Mouse (Mus musculus): ENCODE measurements around the gene Hist1h3i.
A peak's percentile ranks its signal among the peaks of the same experiment; 100 is the strongest.

Hist1h3i gene

DNA sequence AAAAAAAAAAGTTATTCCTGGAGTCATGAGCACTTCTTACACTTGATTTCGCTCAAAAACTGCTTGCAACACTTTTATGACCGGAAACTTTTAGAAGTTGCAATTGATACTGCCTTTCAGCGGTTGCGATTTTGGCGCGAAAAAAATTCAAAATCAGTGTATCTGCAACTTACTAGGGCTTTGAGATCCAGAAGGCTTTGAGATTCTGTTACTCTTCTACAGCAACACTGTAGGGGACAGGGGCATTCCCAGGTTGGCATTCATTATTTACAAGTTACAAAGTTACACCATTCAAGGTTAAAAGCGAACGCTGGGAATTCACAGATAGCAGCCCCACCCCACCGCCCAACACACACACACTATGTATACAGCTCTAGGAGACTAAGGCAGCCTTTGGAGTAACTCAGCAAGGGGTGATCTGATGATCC lies 578 bp upstream of the Hist1h3i start:
- no peak for DNase-seq (ENCODE audit: extremely low spot score, low read depth, low spot score)

GRCm38 (mm10) chr13:21782361-21783254 lies 562 bp downstream of the Hist1h3i start:
- DNase-seq (ENCODE audit: extremely low spot score, low read depth, low spot score) = peak; percentile 79

- DNase-seq (ENCODE audit: extremely low spot score, low read depth, low spot score) = no peak
Measured at GRCm38 (mm10) chr13:21781639-21782038, 1.5 kb downstream of the Hist1h3i start.

DNA sequence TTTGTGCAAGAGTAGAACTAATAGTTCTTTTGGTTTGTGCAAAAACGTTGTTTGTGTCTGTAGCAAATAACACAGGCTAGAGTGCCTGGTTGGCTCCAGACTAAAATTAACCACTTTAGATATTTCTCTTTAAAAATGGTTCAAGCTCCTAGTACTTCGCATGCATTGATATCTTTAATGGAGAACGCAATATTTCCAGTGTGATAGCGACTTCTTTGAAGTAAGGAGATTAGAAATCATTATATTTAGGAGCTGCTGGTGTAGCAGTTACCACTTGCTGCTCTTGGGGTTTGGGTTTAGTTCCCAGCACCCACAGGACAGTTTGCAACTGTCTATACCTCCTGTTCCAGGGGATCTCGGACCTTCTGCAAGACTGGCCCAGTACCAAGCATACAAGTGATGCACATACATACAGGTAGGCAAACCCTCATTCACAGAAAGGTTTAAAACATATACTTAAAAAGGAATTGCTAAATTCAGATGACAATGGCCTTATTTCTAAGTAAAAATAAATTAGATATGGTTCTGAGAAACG lies 2.1 kb downstream of the Hist1h3i start:
- no peak for DNase-seq (ENCODE audit: extremely low spot score, low read depth, low spot score)

- DNase-seq (ENCODE audit: extremely low spot score, low read depth, low spot score) = peak; percentile 78
Measured at GRCm38 (mm10) chr13:21779767-21780731, 3.1 kb downstream of the Hist1h3i start, which contains the start of gene Hist1h1b. Hist1h1b (minus strand) TSS chr13:21780625.

DNA sequence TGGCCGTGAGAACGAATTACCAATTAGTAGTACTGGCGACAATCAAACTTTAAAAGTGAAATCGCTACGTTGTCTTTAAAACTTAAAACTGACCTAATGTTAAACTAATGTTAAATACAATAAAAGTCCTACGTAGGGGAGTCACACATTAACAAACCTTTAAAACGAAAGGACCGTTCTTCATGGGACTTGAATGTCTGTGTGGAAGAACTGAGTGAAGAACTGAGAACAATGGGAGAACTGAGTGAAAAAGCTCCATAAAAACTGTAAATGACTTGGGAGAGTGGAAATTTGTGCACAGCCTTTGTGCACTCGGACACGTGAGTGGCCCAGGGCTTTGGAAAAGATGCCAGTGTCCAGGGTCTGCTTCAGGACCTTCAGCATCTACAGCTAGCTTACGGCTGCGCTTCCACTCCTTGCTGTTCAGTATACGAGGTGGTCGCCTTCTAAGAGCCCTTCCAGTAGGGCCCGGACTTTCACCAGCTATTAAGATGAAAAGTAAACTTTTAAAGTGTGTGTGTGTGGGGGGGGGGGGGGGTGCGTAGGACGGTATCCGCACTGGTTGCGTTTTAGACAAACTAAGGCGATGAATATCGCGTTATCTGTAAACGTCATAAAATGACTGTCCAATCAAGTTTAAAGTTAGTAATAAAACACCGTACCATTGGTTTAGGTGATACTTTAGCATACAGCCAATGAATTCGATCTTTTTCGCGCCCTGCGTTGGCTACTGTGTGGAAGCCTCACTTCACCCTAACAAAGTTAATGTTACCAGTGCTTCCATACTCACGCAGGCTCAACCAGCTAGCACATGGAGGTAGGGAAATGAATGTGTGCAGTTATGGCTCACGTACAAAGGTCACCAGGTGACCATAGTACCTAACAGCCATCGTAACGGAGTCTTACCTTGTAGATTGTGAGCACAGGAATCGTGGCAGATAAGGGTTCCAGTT lies 4.1 kb downstream of the Hist1h3i start:
- DNase-seq (ENCODE audit: extremely low spot score, low read depth, low spot score) = peak; percentile 92

- DNase-seq (ENCODE audit: extremely low spot score, low read depth, low spot score) = no peak
Measured at GRCm38 (mm10) chr13:21755707-21756106, 27.5 kb downstream of the Hist1h3i start.

DNA sequence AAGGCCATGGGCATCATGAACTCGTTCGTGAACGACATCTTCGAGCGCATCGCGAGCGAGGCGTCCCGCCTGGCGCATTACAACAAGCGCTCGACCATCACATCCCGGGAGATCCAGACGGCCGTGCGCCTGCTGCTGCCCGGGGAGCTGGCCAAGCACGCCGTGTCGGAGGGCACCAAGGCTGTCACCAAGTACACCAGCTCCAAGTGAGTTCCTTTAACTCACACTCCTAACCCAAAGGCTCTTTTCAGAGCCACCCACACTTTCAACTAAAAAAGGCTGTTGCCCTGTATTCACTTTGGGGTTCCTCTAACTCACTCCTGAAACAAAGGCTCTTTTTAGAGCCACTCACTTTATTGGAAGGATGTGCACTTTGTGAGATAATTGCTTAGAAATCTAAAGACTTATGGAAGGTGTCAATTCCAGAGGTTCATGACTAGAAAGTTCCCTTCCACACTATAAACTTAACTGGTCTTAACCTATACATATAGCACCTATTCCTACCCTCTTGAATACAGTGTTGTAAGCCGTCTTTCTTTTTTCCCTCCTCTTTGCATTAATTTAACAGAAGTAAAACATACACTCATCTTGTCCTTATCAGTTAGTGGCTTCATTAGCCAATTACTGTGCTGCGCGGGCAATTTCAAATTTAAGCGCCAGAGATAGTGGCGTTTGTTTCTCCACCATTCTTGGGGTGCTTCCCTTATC lies 28.7 kb downstream of the Hist1h3i start:
- DNase-seq (ENCODE audit: extremely low spot score, low read depth, low spot score) = peak; percentile 62

- DNase-seq (ENCODE audit: extremely low spot score, low read depth, low spot score) = peak; percentile 96
Measured at GRCm38 (mm10) chr13:21753524-21754285, 29.5 kb downstream of the Hist1h3i start, which contains the start of the genes Hist1h2ak and Hist1h2bn. Hist1h2ak (minus strand) TSS chr13:21753827. Hist1h2bn (plus strand) TSS chr13:21754123.

GRCm38 (mm10) chr13:21753051-21753523 lies 30.1 kb downstream of the Hist1h3i start:
- DNase-seq (ENCODE audit: extremely low spot score, low read depth, low spot score) = peak; percentile 58

- DNase-seq (ENCODE audit: extremely low spot score, low read depth, low spot score) = no peak
Measured at GRCm38 (mm10) chr13:21752356-21752755, 30.8 kb downstream of the Hist1h3i start.

DNA sequence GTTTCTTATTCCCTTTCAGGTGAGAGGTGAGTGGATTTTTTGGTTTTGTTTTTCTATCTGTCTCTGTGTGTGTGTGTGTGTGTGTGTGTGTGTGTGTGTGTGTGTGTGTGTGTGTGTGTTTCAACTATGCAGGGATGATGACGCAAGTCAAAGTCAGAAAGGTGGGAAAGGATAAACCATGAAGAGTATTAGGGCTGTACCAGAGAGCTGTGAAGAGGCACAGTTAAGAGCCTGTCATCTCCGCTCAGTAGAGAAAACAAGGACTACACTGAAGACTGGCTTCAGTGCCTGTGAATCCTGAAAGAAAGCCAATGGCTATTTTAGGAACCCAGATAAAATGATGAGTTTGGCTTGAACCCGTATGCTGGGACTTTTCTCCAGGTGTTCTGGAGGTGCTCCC lies 31.3 kb downstream of the Hist1h3i start:
- no peak for DNase-seq (ENCODE audit: extremely low spot score, low read depth, low spot score)

- DNase-seq (ENCODE audit: extremely low spot score, low read depth, low spot score) = no peak
Measured at GRCm38 (mm10) chr13:21751417-21751816, 31.8 kb downstream of the Hist1h3i start.

DNA sequence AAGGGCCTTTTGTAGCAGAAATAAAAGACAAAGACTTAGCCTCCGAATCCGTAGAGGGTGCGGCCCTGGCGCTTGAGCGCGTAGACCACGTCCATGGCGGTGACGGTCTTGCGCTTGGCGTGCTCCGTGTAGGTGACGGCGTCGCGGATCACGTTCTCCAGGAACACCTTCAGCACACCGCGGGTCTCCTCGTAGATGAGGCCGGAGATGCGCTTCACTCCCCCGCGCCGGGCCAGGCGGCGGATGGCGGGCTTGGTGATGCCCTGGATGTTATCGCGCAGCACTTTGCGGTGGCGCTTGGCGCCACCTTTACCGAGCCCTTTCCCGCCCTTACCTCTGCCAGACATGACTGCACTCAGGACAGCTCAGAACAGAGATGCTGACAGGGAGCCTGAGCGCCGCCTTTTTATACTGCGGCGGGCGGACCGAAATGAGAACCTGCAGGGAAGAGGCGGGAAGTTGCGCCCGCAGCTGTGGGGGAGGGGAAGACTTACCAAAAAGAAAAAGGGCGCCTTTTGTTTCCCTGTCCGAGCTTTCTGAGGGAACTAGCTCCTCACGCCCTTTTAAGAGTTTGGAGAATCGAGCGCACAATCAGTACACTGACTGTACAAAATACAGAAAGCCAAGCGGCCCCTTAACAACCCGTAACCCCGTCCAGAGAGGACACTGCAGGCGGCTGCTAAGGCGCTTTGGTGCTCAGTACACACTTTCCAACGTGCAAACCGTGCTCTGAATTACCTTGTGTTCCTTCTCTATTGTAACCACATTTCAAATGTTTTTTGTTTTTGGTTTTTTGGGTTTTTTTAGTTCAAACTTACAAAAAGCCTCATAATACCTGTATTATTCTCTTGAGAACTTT lies 32.8 kb downstream of the Hist1h3i start, which contains the start of gene Hist1h4k:
Gene Hist1h4k (minus strand): TSS at position 347 of the 859 bp plus-strand sequence.
- DNase-seq (ENCODE audit: extremely low spot score, low read depth, low spot score) = peak; percentile 64

DNA sequence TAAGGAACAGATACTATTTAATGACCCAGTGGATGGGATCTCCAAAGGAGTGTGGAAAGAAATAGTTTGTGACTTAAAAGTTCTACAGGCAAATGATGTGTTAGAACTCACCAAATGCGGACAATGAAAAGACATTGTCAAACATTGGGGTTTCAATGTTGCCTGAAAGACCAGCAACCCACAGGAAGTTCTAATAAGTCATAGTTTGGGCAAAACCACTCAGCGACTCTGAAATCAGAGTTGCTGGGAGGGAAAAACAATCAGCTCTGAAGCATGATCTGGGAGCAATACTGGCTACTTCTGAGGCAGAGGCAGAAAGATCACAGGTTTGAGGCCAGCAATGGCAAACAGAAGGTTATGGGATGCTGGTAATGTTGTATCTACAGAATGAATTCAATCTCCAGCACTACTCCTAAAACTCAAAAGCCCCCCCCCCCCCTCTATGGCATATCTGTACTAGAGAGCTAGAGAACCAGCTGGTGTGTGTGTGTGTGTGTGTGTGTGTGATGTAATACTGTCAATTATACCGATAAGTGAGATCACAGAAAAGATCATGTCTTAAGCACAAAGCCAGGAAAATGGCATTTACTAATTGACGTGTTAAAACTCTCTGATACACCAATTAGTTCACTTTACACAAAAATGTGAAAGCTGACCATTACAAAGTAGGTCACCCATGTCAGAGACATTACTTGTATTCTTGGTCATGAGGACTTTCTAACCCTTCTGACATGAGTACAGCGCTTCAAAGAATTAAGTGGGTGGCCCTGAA lies 33.6 kb downstream of the Hist1h3i start:
- peak; percentile 69 for DNase-seq (ENCODE audit: extremely low spot score, low read depth, low spot score)

DNA sequence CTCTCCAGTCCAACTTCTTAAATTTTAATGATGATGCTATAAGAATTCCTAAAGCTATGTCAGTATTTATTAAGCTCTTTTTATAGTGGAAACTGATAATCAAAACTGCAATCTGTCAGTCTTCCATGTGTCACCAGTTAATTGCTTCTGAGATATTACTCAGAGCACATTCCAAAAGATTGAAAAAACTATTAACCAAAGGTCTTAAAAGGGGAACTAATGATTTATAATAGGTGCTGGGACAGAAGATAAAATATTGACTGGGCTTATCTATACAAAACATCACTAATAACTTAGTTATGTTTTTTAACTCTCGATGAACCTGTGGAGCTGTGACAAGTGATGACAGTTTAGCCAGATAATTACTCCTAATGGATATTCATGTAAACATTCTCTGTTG lies 38.2 kb downstream of the Hist1h3i start:
- DNase-seq (ENCODE audit: extremely low spot score, low read depth, low spot score) = no peak
